Mouse (Mus musculus) CH12.LX (cell line): ENCODE results near the gene Kif5c.

ENCODE experiments used
- CHD2 ChIP-seq: IDR thresholded peaks from 2 replicates; pipeline ENCODE4 v1.6.1; 2011; ENCODE audit warnings: low read length, improper control_type of control experiment
- CTCF ChIP-seq, 2 experiments: IDR thresholded peaks in 1 of 2; conservative IDR thresholded peaks in 1 of 2; 2 replicates each; pipeline ENCODE4 v1.5.1; 2011 to 2012; ENCODE audit warnings: low read depth in 2 of 2, low read length in 2 of 2, improper control_type of control experiment in 1 of 2, inconsistent platforms in 1 of 2, mild to moderate bottlenecking in 1 of 2, moderate library complexity in 1 of 2
- E2F4 ChIP-seq: IDR thresholded peaks from 2 replicates; pipeline ENCODE4 v1.6.1; 2011; ENCODE audit warnings: low read depth, low read length, improper control_type of control experiment; ENCODE audit not compliant: insufficient replicate concordance
- EP300 ChIP-seq: IDR thresholded peaks from 2 replicates; pipeline ENCODE4 v1.6.1; 2011; ENCODE audit warnings: low read length, improper control_type of control experiment
- JUND ChIP-seq: conservative IDR thresholded peaks from 2 replicates; pipeline ENCODE4 v1.6.1; 2011; ENCODE audit warnings: low read depth, low read length, improper control_type of control experiment
- MYC ChIP-seq: IDR thresholded peaks from 2 replicates; pipeline ENCODE4 v1.6.1; 2011; ENCODE audit warnings: low read depth, mild to moderate bottlenecking, improper control_type of control experiment, low read length
- NRF1 ChIP-seq: IDR thresholded peaks from 2 replicates; pipeline ENCODE4 v1.6.1; 2014; ENCODE audit warnings: low read depth, mild to moderate bottlenecking, inconsistent platforms, low read length, improper control_type of control experiment, moderate library complexity
- POLR2A ChIP-seq: IDR thresholded peaks from 2 replicates; pipeline ENCODE4 v1.6.1; 2011; ENCODE audit warnings: low read depth, mild to moderate bottlenecking, improper control_type of control experiment, low read length
- USF1 ChIP-seq: IDR thresholded peaks from 2 replicates; pipeline ENCODE4 v1.6.1; 2014; ENCODE audit warnings: low read depth, mild to moderate bottlenecking, inconsistent platforms, low read length, improper control_type of control experiment

GRCm38 (mm10) chr2:49602791-49603349, 16.2 kb upstream of the Kif5c start:
- no peak for TF ChIP-seq CTCF (conservative IDR thresholded peaks at IDR 0.05 in 1 of 2, IDR thresholded peaks at IDR 0.05 in 1 of 2; ENCODE audit: low read depth in 2 of 2, low read length in 2 of 2)
- TF ChIP-seq NRF1 = no peak
- no peak for TF ChIP-seq MYC
- TF ChIP-seq EP300 = no peak
- TF ChIP-seq USF1 = no peak
- no peak for TF ChIP-seq CHD2
- no peak for TF ChIP-seq POLR2A
- TF ChIP-seq JUND = no peak
- TF ChIP-seq E2F4 = no peak
